Mouse (Mus musculus): ENCODE results near the gene Add2. TPM values are rescaled to one million over a fixed set of nuclear protein-coding genes. Genes with fewer than 3 reads are reported as not detected.

The Add2 gene
- polyA plus RNA-seq, 1 experiment from 2014 or later: 0.03 TPM

DNA sequence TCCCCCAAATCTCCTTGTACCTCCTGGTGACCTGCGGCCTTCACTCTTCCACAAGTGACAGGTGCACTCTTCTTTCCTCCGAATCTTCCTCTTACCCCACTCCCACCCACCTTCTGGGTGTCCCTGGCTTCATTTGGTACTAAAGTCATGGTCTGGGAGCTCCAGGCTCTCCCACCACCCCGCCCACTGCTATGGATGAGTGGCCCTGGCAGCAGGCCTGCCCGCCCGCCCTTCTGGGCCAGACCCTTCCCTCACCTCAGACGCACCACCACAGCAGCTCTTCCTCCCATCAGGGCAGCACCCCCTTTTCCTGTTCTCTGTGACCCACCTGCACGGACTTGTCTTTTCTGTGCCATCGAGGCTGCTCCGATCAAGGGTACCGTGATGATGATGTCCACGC, 19.0 kb downstream of the Add2 start:
- ChIA-PET CTCF (no interaction called here), POLR2A (interaction anchor here (0.9 kb wide), 1 partner anchor 30 kb away, joined by 3 read pairs; no protein-coding TSS in a partner anchor)
- no peak for DNase-seq (ENCODE audit: low read depth, low spot score)
- in situ Hi-C loops (cut with MboI; ENCODE audit: low pct_unique_long_range_greater_than_20kb): no loop called here
- no peak for ATAC-seq
- H3K27me3 ChIP-seq: peaks cover 8% of the 10 kb centered on the region
- no peak for TF ChIP-seq CTCF (IDR thresholded peaks at IDR 0.05)

DNA sequence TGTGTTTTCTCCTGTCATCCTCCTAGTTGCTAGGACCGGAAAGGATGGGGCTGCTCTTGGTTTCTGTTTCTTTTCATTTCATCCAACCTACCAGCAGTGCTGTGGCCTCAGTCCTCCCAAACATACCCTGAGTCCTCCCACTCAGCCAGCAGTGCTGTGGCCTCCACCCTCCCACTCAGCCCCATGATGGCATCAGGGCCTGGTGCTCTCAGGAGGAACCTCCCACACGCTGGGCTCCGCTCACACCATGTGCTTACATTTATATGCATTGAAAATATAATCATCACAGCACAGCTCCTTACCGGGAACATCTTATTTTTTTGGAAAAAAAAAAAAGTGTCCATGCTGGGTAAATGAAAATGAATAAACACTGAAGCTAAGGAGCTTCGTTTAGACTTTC, 20.0 kb downstream of the Add2 start:
- POLR2A ChIA-PET: no interaction called here
- CTCF ChIA-PET: no interaction called here
- in situ Hi-C loops (cut with MboI; ENCODE audit: low pct_unique_long_range_greater_than_20kb): no loop called here
- peaks cover 8% of the 10 kb centered on the region for H3K27me3 ChIP-seq
- no peak for ATAC-seq
- no peak for TF ChIP-seq CTCF (IDR thresholded peaks at IDR 0.05)
- no peak for DNase-seq (ENCODE audit: low read depth, low spot score)

GRCm38 (mm10) chr6:86050586-86051268, 22.2 kb downstream of the Add2 start:
- peaks cover 13% of the 10 kb centered on the region for H3K27me3 ChIP-seq
- in situ Hi-C loops (cut with MboI; ENCODE audit: low pct_unique_long_range_greater_than_20kb): no loop called here
- no peak for TF ChIP-seq CTCF (IDR thresholded peaks at IDR 0.05)
- DNase-seq (ENCODE audit: low read depth, low spot score) (no peak), ATAC-seq (no peak)
- CTCF ChIA-PET: interaction anchor here (1.8 kb wide), 1 partner anchor 24 kb away, joined by 6 read pairs; no protein-coding TSS in a partner anchor
- POLR2A ChIA-PET: no interaction called here

- DNase-seq (ENCODE audit: low read depth, low spot score) (no peak), ATAC-seq (peak; percentile 36)
- POLR2A ChIA-PET: no interaction called here
- no peak for TF ChIP-seq CTCF (IDR thresholded peaks at IDR 0.05)
- CTCF ChIA-PET: no interaction called here
- peaks cover 5% of the 10 kb centered on the region for H3K27me3 ChIP-seq
- in situ Hi-C loops (cut with MboI; ENCODE audit: low pct_unique_long_range_greater_than_20kb): no loop called here
These were observed 23.6 kb downstream of the Add2 start for GRCm38 (mm10) chr6:86052032-86052459.

- POLR2A ChIA-PET: no interaction called here
- no peak for ATAC-seq
- TF ChIP-seq CTCF (IDR thresholded peaks at IDR 0.05): no peak
- peaks cover 5% of the 10 kb centered on the region for H3K27me3 ChIP-seq
- in situ Hi-C loops (cut with MboI; ENCODE audit: low pct_unique_long_range_greater_than_20kb): no loop called here
- CTCF ChIA-PET: no interaction called here
- no peak for DNase-seq (ENCODE audit: low read depth, low spot score)
These were observed 24.1 kb downstream of the Add2 start for GRCm38 (mm10) chr6:86052556-86052955.

- ATAC-seq (no peak), DNase-seq (ENCODE audit: low read depth, low spot score) (no peak)
- in situ Hi-C loops (cut with MboI; ENCODE audit: low pct_unique_long_range_greater_than_20kb): no loop called here
- peaks cover 5% of the 10 kb centered on the region for H3K27me3 ChIP-seq
- ChIA-PET POLR2A (no interaction called here), CTCF (no interaction called here)
- TF ChIP-seq CTCF (IDR thresholded peaks at IDR 0.05): no peak
These were observed 24.6 kb downstream of the Add2 start for GRCm38 (mm10) chr6:86053099-86053498.

DNA sequence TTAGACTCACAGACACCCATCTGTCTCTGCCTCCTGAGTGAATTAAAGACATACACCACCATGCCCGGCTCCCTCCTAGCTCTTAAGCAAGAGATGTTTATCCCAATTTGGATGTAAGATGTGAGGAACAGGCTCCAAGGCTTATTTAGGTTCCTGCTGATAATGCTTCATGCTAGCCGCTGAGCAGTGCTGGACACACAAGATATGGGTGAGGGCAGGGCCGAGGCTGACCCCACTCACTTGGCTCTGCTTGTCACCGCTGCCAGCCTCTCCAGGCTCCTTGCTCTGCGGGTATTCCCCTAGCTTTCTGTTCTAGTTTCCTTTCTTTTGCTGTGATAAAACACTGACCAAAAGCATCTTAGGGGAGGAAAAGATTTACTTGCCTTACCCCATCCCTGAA, 25.1 kb downstream of the Add2 start:
- in situ Hi-C loops (cut with MboI; ENCODE audit: low pct_unique_long_range_greater_than_20kb): no loop called here
- no peak for ATAC-seq
- H3K27me3 ChIP-seq: peaks cover 5% of the 10 kb centered on the region
- ChIA-PET CTCF (no interaction called here), POLR2A (no interaction called here)
- DNase-seq (ENCODE audit: low read depth, low spot score): no peak
- TF ChIP-seq CTCF (IDR thresholded peaks at IDR 0.05): no peak

- TF ChIP-seq CTCF (IDR thresholded peaks at IDR 0.05): no peak
- DNase-seq (ENCODE audit: low read depth, low spot score) (no peak), ATAC-seq (no peak)
- POLR2A ChIA-PET: no interaction called here
- H3K27me3 ChIP-seq: peaks cover 11% of the 10 kb centered on the region
- CTCF ChIA-PET: no interaction called here
- in situ Hi-C loops (cut with MboI; ENCODE audit: low pct_unique_long_range_greater_than_20kb): no loop called here
These were observed 30.0 kb downstream of the Add2 start for GRCm38 (mm10) chr6:86058475-86058874.

DNA sequence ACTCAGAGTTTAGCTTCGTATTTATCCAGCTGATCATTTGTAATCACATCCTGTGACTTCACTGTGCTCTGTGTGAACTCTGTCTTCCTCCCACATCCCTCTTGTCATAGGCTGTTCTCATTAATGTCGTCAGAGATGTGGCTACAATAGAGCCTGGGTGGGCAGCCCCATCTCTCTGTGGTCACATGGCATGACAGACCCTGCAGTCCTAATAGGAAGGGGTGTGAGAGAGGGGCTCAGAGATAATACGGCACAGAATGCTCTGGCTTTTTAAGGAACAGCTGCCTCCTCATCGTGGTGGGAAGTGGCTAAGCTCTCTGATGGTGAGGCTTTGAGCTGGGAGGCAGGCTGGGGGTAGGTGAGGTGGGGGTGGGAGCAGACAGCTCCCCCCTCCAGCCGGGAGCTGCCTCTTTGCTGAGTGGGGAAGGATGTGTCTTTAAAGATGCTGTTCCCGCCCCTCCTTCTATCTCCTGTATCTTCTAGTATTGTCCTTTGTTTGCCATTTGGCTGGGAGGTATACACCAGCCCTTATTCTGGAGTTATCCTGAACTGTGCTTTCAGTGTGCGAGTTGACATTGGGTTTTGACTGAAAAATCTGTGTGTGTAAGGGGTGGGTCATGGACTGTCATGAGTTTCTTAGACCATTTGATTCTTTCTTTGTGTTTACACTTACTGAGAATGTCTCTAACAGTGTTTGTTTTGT, 30.8 kb downstream of the Add2 start:
- no peak for TF ChIP-seq CTCF (IDR thresholded peaks at IDR 0.05)

GRCm38 (mm10) chr6:86060170-86060569, 31.7 kb downstream of the Add2 start:
- DNase-seq (ENCODE audit: low read depth, low spot score) (no peak), ATAC-seq (no peak)
- POLR2A ChIA-PET: no interaction called here
- CTCF ChIA-PET: no interaction called here
- TF ChIP-seq CTCF (IDR thresholded peaks at IDR 0.05): no peak
- in situ Hi-C loops (cut with MboI; ENCODE audit: low pct_unique_long_range_greater_than_20kb): no loop called here
- peaks cover 9% of the 10 kb centered on the region for H3K27me3 ChIP-seq

More for the DNA sequence above, 30.8 kb downstream of the Add2 start:
- in situ Hi-C loops (cut with MboI; ENCODE audit: low pct_unique_long_range_greater_than_20kb): no loop called here
- ChIA-PET CTCF (no interaction called here), POLR2A (no interaction called here)
- DNase-seq (ENCODE audit: low read depth, low spot score) (no peak), ATAC-seq (no peak)
- H3K27me3 ChIP-seq: peaks cover 11% of the 10 kb centered on the region

- POLR2A ChIA-PET: interaction anchor here (0.7 kb wide), 1 partner anchor 25 kb away, joined by 5 read pairs; no protein-coding TSS in a partner anchor
- ATAC-seq (no peak), DNase-seq (ENCODE audit: low read depth, low spot score) (no peak)
- H3K27me3 ChIP-seq: peaks cover 6% of the 10 kb centered on the region
- in situ Hi-C loops (cut with MboI; ENCODE audit: low pct_unique_long_range_greater_than_20kb): no loop called here
- CTCF ChIA-PET: interaction anchor here (1.1 to 1.6 kb wide), 2 partner anchors 13 to 16 kb away, joined by 3 to 4 read pairs; no protein-coding TSS in a partner anchor
- no peak for TF ChIP-seq CTCF (IDR thresholded peaks at IDR 0.05)
These were observed 33.7 kb downstream of the Add2 start for GRCm38 (mm10) chr6:86062226-86062625.

Data from Patski (cell line).